8 mouse cellular contexts compared by ENCODE assay signal in genomic region chr12:82469706-82470361, GRCm38 (mm10).
A peak's percentile ranks its signal among the peaks of the same experiment; 100 is the strongest.
DNase-seq lines count a peak whose midpoint lies in the region; ATAC-seq lines count a peak whose summit lies in the region.

No protein-coding gene starts in this region.

- peak; percentile 78 for DNase-seq in ZHBTc4 (ENCODE audit: low read depth, low spot score)
- peak; percentile 89 for DNase-seq in gastrocnemius, postnatal 14 days
- peak; percentile 76 to 93 for DNase-seq in left cerebral cortex, adult 9 months (ENCODE audit: low spot score in 2 of 2)
- peak; percentile 92 for DNase-seq in right cerebral cortex, adult 2 months (ENCODE audit: low spot score in 2 of 2)
- peak; percentile 65 for DNase-seq in urinary bladder, postnatal 10 days (ENCODE audit: low spot score)

- ATAC-seq in common myeloid progenitor, adult 5-6 weeks (replicated peaks; ENCODE audit: low read depth, poor library complexity, severe bottlenecking) = peak; percentile 91
- ATAC-seq in inflammation-experienced regulatory T-cells, adult 6 months = peak; percentile 75

- H3K36me3 ChIP-seq in megakaryocyte, embryonic 14.5 days (replicated peaks; ENCODE audit: low read length) = no peaks in the 10 kb centered on the region

- peak overlapping the region; percentile 90 for H3K4me3 ChIP-seq in megakaryocyte, embryonic 14.5 days (replicated peaks)

- H3K4me1 ChIP-seq in megakaryocyte, embryonic 14.5 days = peaks cover 31% of the 10 kb centered on the region

- intact Hi-C loops in gastrocnemius, postnatal 14 days (cut with DNase I; ENCODE audit: low total_unique reads) = loop anchor here (5.0 kb wide), 1 partner anchor 293 kb away; no protein-coding TSS in a partner anchor

- H3K9me3 ChIP-seq in megakaryocyte, embryonic 14.5 days = no peaks in the 10 kb centered on the region

- peaks cover 26% of the 10 kb centered on the region for H3K27me3 ChIP-seq in megakaryocyte, embryonic 14.5 days (replicated peaks)

Comparison
In these comparisons a context has a peak if more than half of its experiments do, and no peak if none do; other contexts are left out.
1. Peak in every context shown above with its lines: DNase-seq, ATAC-seq and H3K4me3 ChIP-seq.